14 mouse cellular contexts compared by ENCODE assay signal in genomic region chr8:81080865-81081637, GRCm38 (mm10).
DNase-seq lines count a peak whose midpoint lies in the region; ATAC-seq and TF ChIP-seq lines count a peak whose summit lies in the region.
"Had no signal": no experiment of that assay in that cellular context is flagged by ENCODE, and none has a peak within 500 bp of the region (broad histone marks: within the 10 kb centered on the region; RNA-seq: fewer than 3 reads in every experiment).

No protein-coding gene starts in this region.

- no peaks in the 10 kb centered on the region for H3K27me3 ChIP-seq in forebrain, embryonic 11.5 days (ENCODE audit: control insufficient read depth, insufficient read depth, low read length)
- no peaks in the 10 kb centered on the region for H3K27me3 ChIP-seq in forebrain, postnatal 0 days (ENCODE audit: insufficient read depth, low read length)
- H3K27me3 ChIP-seq in kidney, embryonic 15.5 days, result no peaks in the 10 kb centered on the region
- H3K27me3 ChIP-seq in testis, adult 2 months (ENCODE audit: control insufficient read depth, insufficient read depth, low read length), result no peaks in the 10 kb centered on the region
- H3K27me3 ChIP-seq: megakaryocyte, embryonic 14.5 days had no signal

- 0 out of 2 replicates have a peak, but pooled peaks have one; percentile 10 for ATAC-seq in forebrain, embryonic 11.5 days (replicated peaks; ENCODE audit: low FRiP score)
- ATAC-seq in forebrain, postnatal 0 days, result no peak; the same call in 1 of the 2 replicates
- no peak; the same call in 1 of the 2 replicates for ATAC-seq in kidney, embryonic 15.5 days (replicated peaks; ENCODE audit: low FRiP score)

- no peak overlapping the region for H3K9ac ChIP-seq in forebrain, embryonic 11.5 days (ENCODE audit: low read length)
- H3K9ac ChIP-seq in forebrain, postnatal 0 days, result no peak overlapping the region
- H3K9ac ChIP-seq in kidney, embryonic 15.5 days, result no peak overlapping the region
- H3K9ac ChIP-seq: lung, embryonic 14.5 days had no signal

- no peak overlapping the region for H3K4me2 ChIP-seq in forebrain, embryonic 11.5 days (ENCODE audit: low read depth, low read length, severe bottlenecking)
- no peak overlapping the region for H3K4me2 ChIP-seq in forebrain, postnatal 0 days (ENCODE audit: low read depth)
- H3K4me2 ChIP-seq in kidney, embryonic 15.5 days, result no peak overlapping the region
- H3K4me2 ChIP-seq: lung, embryonic 14.5 days had no signal

- H3K36me3 ChIP-seq in forebrain, embryonic 11.5 days (ENCODE audit: control insufficient read depth, insufficient read depth, low read length), result no peaks in the 10 kb centered on the region
- no peaks in the 10 kb centered on the region for H3K36me3 ChIP-seq in forebrain, postnatal 0 days (ENCODE audit: insufficient read depth)
- no peaks in the 10 kb centered on the region for H3K36me3 ChIP-seq in kidney, embryonic 15.5 days
- no peaks in the 10 kb centered on the region for H3K36me3 ChIP-seq in testis, adult 2 months (ENCODE audit: control insufficient read depth, insufficient read depth, low read length)

- no peak for DNase-seq in forebrain, embryonic 11.5 days (ENCODE audit: low spot score)
- DNase-seq in forebrain, postnatal 0 days, result no peak
- DNase-seq in kidney, postnatal 14 days, result no peak
- DNase-seq in testis, postnatal 14 days (ENCODE audit: low spot score), result no peak
- no peak for DNase-seq in T-cell, adult 2 months (ENCODE audit: low spot score)
- no peak for DNase-seq in yolk sac, embryonic 10.5 days (ENCODE audit: low spot score)
- DNase-seq: adrenal gland, postnatal 10 days; B cell, adult 2 months; kidney, postnatal 25 days; layer of hippocampus, postnatal 36 days; lung, embryonic 14.5 days had no signal

- no peak for TF ChIP-seq CTCF in forebrain, postnatal 0 days (IDR thresholded peaks at IDR 0.05; ENCODE audit: low read depth)
- no peak for TF ChIP-seq CTCF in testis, adult 2 months (IDR thresholded peaks at IDR 0.05; ENCODE audit: control insufficient read depth, insufficient read depth, insufficient replicate concordance, low read depth, low read length)

- peak; percentile 71; the same call in 1 of the 2 replicates for TF ChIP-seq POLR2A in testis, adult 2 months (IDR thresholded peaks at IDR 0.05; ENCODE audit: control insufficient read depth, low read depth, low read length)

- H3K9me3 ChIP-seq in forebrain, embryonic 11.5 days (ENCODE audit: control insufficient read depth, low read length), result no peaks in the 10 kb centered on the region
- no peaks in the 10 kb centered on the region for H3K9me3 ChIP-seq in forebrain, postnatal 0 days (ENCODE audit: low read length)
- H3K9me3 ChIP-seq in kidney, embryonic 15.5 days (replicated peaks), result no peaks in the 10 kb centered on the region

- H3K4me1 ChIP-seq in forebrain, embryonic 11.5 days (replicated peaks; ENCODE audit: control insufficient read depth, insufficient read depth, low read length), result no peaks in the 10 kb centered on the region
- no peaks in the 10 kb centered on the region for H3K4me1 ChIP-seq in forebrain, postnatal 0 days (ENCODE audit: insufficient read depth)
- peaks cover 5% of the 10 kb centered on the region; the same call in 1 of the 2 replicates for H3K4me1 ChIP-seq in kidney, embryonic 15.5 days
- peaks cover 8% of the 10 kb centered on the region; the same call in 1 of the 2 replicates for H3K4me1 ChIP-seq in testis, adult 2 months (ENCODE audit: control insufficient read depth, insufficient read depth, low read length)

- WGBS in forebrain, embryonic 11.5 days, result 83% methylated on average over 12 of the region's 12 CpGs
- WGBS in forebrain, postnatal 0 days, result 71% methylated on average over 12 of the region's 12 CpGs
- WGBS in kidney, embryonic 15.5 days, result 81% methylated on average over 12 of the region's 12 CpGs

- H3K27ac ChIP-seq in forebrain, embryonic 11.5 days (ENCODE audit: low read depth, low read length), result no peak overlapping the region
- H3K27ac ChIP-seq in forebrain, postnatal 0 days (ENCODE audit: low read depth, low read length), result no peak overlapping the region
- peak overlapping the region; percentile 61 for H3K27ac ChIP-seq in kidney, embryonic 15.5 days
- no peak overlapping the region for H3K27ac ChIP-seq in testis, adult 2 months (ENCODE audit: control insufficient read depth, insufficient read depth, low read depth, low read length)

- no peak overlapping the region for H3K4me3 ChIP-seq in forebrain, embryonic 11.5 days (ENCODE audit: low read depth, low read length)
- no peak overlapping the region for H3K4me3 ChIP-seq in forebrain, postnatal 0 days (ENCODE audit: low read depth, low read length)
- no peak overlapping the region for H3K4me3 ChIP-seq in kidney, embryonic 15.5 days (replicated peaks)
- H3K4me3 ChIP-seq in testis, adult 2 months (ENCODE audit: control insufficient read depth, low read depth, low read length), result peak overlapping the region; percentile 79
- H3K4me3 ChIP-seq: megakaryocyte, embryonic 14.5 days had no signal
